Mouse (Mus musculus) stomach, postnatal 0 days (tissue): ENCODE results near the gene Cebpe.

Source experiments
- CTCF ChIP-seq: IDR thresholded peaks from 2 replicates; pipeline ENCODE4 v1.5.1; 2016; ENCODE audit warnings: antibody characterized with exemption, low read depth, mild to moderate bottlenecking, moderate library complexity
- EP300 ChIP-seq: optimal IDR thresholded peaks from 2 replicates; pipeline ENCODE3; 2016; ENCODE audit warnings: antibody characterized with exemption

- TF ChIP-seq CTCF: no peak
- TF ChIP-seq EP300: no peak
These were observed 36.3 kb upstream of the Cebpe start for GRCm38 (mm10) chr14:54747942-54748917.
